ENCODE assay signal across 15 mouse cellular contexts in the genomic region with DNA sequence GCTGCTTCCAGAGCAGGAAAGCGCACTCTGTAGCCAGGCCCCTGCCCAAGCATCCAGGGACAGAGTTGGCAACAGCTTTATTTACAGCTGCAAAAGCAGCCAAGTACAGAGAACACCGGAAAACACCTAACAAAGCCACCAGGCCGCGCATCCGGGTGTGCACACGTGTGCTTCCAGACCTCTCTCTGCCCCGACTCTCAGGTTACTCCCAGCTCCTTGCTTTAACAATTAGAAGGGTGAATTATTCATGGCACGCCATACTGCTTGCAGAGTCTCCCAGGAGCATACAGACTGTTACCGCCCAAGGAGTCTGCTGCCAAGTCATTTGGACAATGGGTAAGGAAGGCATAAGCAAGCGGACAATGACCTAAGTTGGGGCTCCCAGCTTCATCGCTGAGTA. TPM values are rescaled to one million over a fixed set of nuclear protein-coding genes. Genes with fewer than 3 reads are reported as not detected.
DNase-seq lines count a peak whose midpoint lies in the region; ATAC-seq and TF ChIP-seq lines count a peak whose summit lies in the region.
"Had no signal": no experiment of that assay in that cellular context is flagged by ENCODE, and none has a peak within 500 bp of the region (broad histone marks: within the 10 kb centered on the region; RNA-seq: fewer than 3 reads in every experiment).

No protein-coding gene starts in this region.

- TF ChIP-seq EP300 in heart, adult 2 months (IDR thresholded peaks at IDR 0.05; ENCODE audit: insufficient read depth, low read depth, low read length): peak; percentile 83

- peaks cover 6% of the 10 kb centered on the region for H3K4me1 ChIP-seq in heart, adult 2 months (ENCODE audit: control insufficient read depth, insufficient read depth, low read length)
- H3K4me1 ChIP-seq in midbrain, embryonic 16.5 days (ENCODE audit: control insufficient read depth, insufficient read depth, low read length): peaks cover 2% of the 10 kb centered on the region; the same call in 1 of the 2 replicates
- no peaks in the 10 kb centered on the region for H3K4me1 ChIP-seq in midbrain, postnatal 0 days (ENCODE audit: insufficient read depth, low read length)
- H3K4me1 ChIP-seq in embryonic facial prominence, embryonic 10.5 days: peaks cover 73% of the 10 kb centered on the region

- DNase-seq in heart, adult 2 months: peak; percentile 44 to 63
- no peak for DNase-seq in heart, postnatal 10 days
- no peak for DNase-seq in midbrain, postnatal 0 days (ENCODE audit: low spot score)
- DNase-seq in embryonic facial prominence, embryonic 10.5 days (ENCODE audit: low spot score): peak; percentile 19
- no peak for DNase-seq in adrenal gland, adult 2 months
- no peak for DNase-seq in frontal cortex, adult 2 months (ENCODE audit: extremely low spot score in 1 of 2, low spot score in 1 of 2)
- DNase-seq: cerebellum, postnatal 36 days; layer of hippocampus, adult 9-11 months; lung, postnatal 14 days; right cerebral cortex, postnatal 25 days had no signal

- no peak for TF ChIP-seq CTCF in heart, adult 2 months (IDR thresholded peaks at IDR 0.05)
- no peak for TF ChIP-seq CTCF in midbrain, postnatal 0 days (IDR thresholded peaks at IDR 0.05)

- no peaks in the 10 kb centered on the region for H3K27me3 ChIP-seq in heart, adult 2 months (ENCODE audit: control insufficient read depth, insufficient read depth, low read length)
- H3K27me3 ChIP-seq in midbrain, embryonic 16.5 days (ENCODE audit: control insufficient read depth, insufficient read depth, low read depth, low read length): no peaks in the 10 kb centered on the region
- no peaks in the 10 kb centered on the region; the same call in 1 of the 2 replicates for H3K27me3 ChIP-seq in midbrain, postnatal 0 days (ENCODE audit: insufficient read depth, low read length)
- H3K27me3 ChIP-seq in embryonic facial prominence, embryonic 10.5 days (replicated peaks; ENCODE audit: low read depth, poor library complexity, severe bottlenecking): no peaks in the 10 kb centered on the region
- H3K27me3 ChIP-seq: forebrain, embryonic 12.5 days had no signal

- H3K9ac ChIP-seq in heart, adult 2 months (ENCODE audit: low read depth, low read length): no peak overlapping the region
- H3K9ac ChIP-seq in midbrain, embryonic 16.5 days (ENCODE audit: low read depth, low read length): no peak overlapping the region
- no peak overlapping the region for H3K9ac ChIP-seq in midbrain, postnatal 0 days (replicated peaks; ENCODE audit: low read length, poor library complexity, severe bottlenecking)
- H3K9ac ChIP-seq: forebrain, embryonic 12.5 days had no signal

- H3K36me3 ChIP-seq in heart, adult 2 months (ENCODE audit: control insufficient read depth, insufficient read depth, low read length): no peaks in the 10 kb centered on the region
- H3K36me3 ChIP-seq in midbrain, embryonic 16.5 days (ENCODE audit: control insufficient read depth, insufficient read depth, low read length): no peaks in the 10 kb centered on the region
- H3K36me3 ChIP-seq in midbrain, postnatal 0 days (ENCODE audit: insufficient read depth, low read length): no peaks in the 10 kb centered on the region
- H3K36me3 ChIP-seq in embryonic facial prominence, embryonic 10.5 days (replicated peaks): no peaks in the 10 kb centered on the region
- H3K36me3 ChIP-seq: forebrain, embryonic 12.5 days had no signal

- peak overlapping the region; percentile 74 for H3K27ac ChIP-seq in heart, adult 2 months
- no peak overlapping the region for H3K27ac ChIP-seq in midbrain, embryonic 16.5 days (ENCODE audit: low read length)
- H3K27ac ChIP-seq in midbrain, postnatal 0 days (ENCODE audit: low read depth, low read length): no peak overlapping the region
- peak overlapping the region; percentile 62 for H3K27ac ChIP-seq in embryonic facial prominence, embryonic 10.5 days (replicated peaks)
- H3K27ac ChIP-seq: forebrain, embryonic 12.5 days; kidney, postnatal 0 days had no signal

- no peaks in the 10 kb centered on the region for H3K9me3 ChIP-seq in midbrain, embryonic 16.5 days (replicated peaks; ENCODE audit: control insufficient read depth, low read length, poor library complexity, severe bottlenecking)
- no peaks in the 10 kb centered on the region for H3K9me3 ChIP-seq in midbrain, postnatal 0 days (ENCODE audit: low read length)
- no peaks in the 10 kb centered on the region for H3K9me3 ChIP-seq in embryonic facial prominence, embryonic 10.5 days
- H3K9me3 ChIP-seq: forebrain, embryonic 12.5 days had no signal

- 0 out of 2 replicates have a peak, but pooled peaks have one; percentile 32 for ATAC-seq in midbrain, embryonic 16.5 days
- no peak for ATAC-seq in midbrain, postnatal 0 days (ENCODE audit: low FRiP score)
- ATAC-seq: activated CD4-positive, CD25-positive, alpha-beta regulatory T cell, adult 4 months; intestine, postnatal 0 days had no signal

- intact Hi-C loops in heart, adult 2 months (cut with DNase I): no loop called here
- intact Hi-C loops in heart, postnatal 10 days (cut with DNase I): no loop called here

- H3K4me3 ChIP-seq in heart, adult 2 months: no peak overlapping the region
- H3K4me3 ChIP-seq in midbrain, embryonic 16.5 days (ENCODE audit: low read depth, low read length): no peak overlapping the region
- H3K4me3 ChIP-seq in midbrain, postnatal 0 days (ENCODE audit: low read depth, low read length): no peak overlapping the region
- no peak overlapping the region for H3K4me3 ChIP-seq in embryonic facial prominence, embryonic 10.5 days
- H3K4me3 ChIP-seq: forebrain, embryonic 12.5 days had no signal

- no peaks in the 10 kb centered on the region for H3K79me2 ChIP-seq in heart, adult 2 months (replicated peaks; ENCODE audit: control insufficient read depth, insufficient read depth, low read length)

- TF ChIP-seq POLR2A in heart, adult 2 months (IDR thresholded peaks at IDR 0.05; ENCODE audit: insufficient read depth, low read depth, low read length): no peak

- 60% methylated on average over 11 of the region's 11 CpGs for WGBS in heart, adult 2 months
- WGBS in midbrain, embryonic 16.5 days: 66% methylated on average over 11 of the region's 11 CpGs
- WGBS in midbrain, postnatal 0 days: 67% methylated on average over 11 of the region's 11 CpGs
- 77% methylated on average over 11 of the region's 11 CpGs for WGBS in embryonic facial prominence, embryonic 10.5 days

- no peak overlapping the region for H3K4me2 ChIP-seq in midbrain, embryonic 16.5 days (ENCODE audit: low read length)
- no peak overlapping the region for H3K4me2 ChIP-seq in midbrain, postnatal 0 days (ENCODE audit: low read depth, low read length, poor library complexity, severe bottlenecking)
- H3K4me2 ChIP-seq: forebrain, embryonic 12.5 days had no signal

RNA-seq across cellular contexts. Expression of gene Srp9, which starts 21.1 kb away (rescaled TPM):
- total RNA-seq in heart, adult 2 months (2021): 10 to 100 TPM; 40.5 to 47.6 TPM
- 29.4 and 39.0 TPM in 2 replicates for polyA plus RNA-seq in heart, adult 2 months (2012; rRNA removed)
- total RNA-seq in heart, postnatal 10 days (2021): 10 to 100 TPM; 48.1 to 49.0 TPM
- polyA plus RNA-seq in midbrain, embryonic 16.5 days (2015; fragmentation: Nextera tagmentation; extraction: Ambion mirVana): 132 and 139 TPM in 2 replicates
- 70.5 and 76.1 TPM in 2 replicates for total RNA-seq in midbrain, postnatal 0 days (2014; rRNA removed)
- 169 and 173 TPM in 2 replicates for polyA plus RNA-seq in midbrain, postnatal 0 days (2015; fragmentation: Nextera tagmentation; extraction: Ambion mirVana)
- 159 and 166 TPM in 2 replicates for polyA plus RNA-seq in embryonic facial prominence, embryonic 10.5 days (2016; fragmentation: Nextera tagmentation; extraction: Ambion mirVana)
- 10 to 100 TPM; 46.4 to 64.9 TPM for total RNA-seq in adrenal gland, adult 2 months (2021)
- polyA plus RNA-seq in adrenal gland, adult 2 months (2012; rRNA removed): 22.7 and 29.6 TPM in 2 replicates
- polyA plus RNA-seq in frontal cortex, adult 2 months (2012; rRNA removed): 116 and 120 TPM in 2 replicates

Comparison
In these comparisons a context has a peak if more than half of its experiments do, and no peak if none do; other contexts are left out.
1. DNase-seq: peak in heart, adult 2 months (2 of 2) and embryonic facial prominence, embryonic 10.5 days (single experiment); none in heart, postnatal 10 days (0 of 2), midbrain, postnatal 0 days (single experiment), adrenal gland, adult 2 months (single experiment) and frontal cortex, adult 2 months (0 of 2).
2. H3K27ac ChIP-seq: peak in heart, adult 2 months (single experiment) and embryonic facial prominence, embryonic 10.5 days (single experiment); none in midbrain, embryonic 16.5 days (single experiment) and midbrain, postnatal 0 days (single experiment).